Comparison of ENCODE assay signal across 9 mouse cellular contexts in genomic region chr3:9629951-9630350, GRCm38 (mm10). TPM values are rescaled to one million over a fixed set of nuclear protein-coding genes. Genes with fewer than 3 reads are reported as not detected.
A peak's percentile ranks its signal among the peaks of the same experiment; 100 is the strongest.
DNase-seq lines count a peak whose midpoint lies in the region; ATAC-seq lines count a peak whose summit lies in the region.
"Had no signal": no experiment of that assay in that cellular context is flagged by ENCODE, and none has a peak within 500 bp of the region (broad histone marks: within the 10 kb centered on the region; RNA-seq: fewer than 3 reads in every experiment).

No protein-coding gene starts in this region.

- WGBS in liver, embryonic 11.5 days = 31% methylated on average over 17 of the region's 17 CpGs
- WGBS in forebrain, embryonic 11.5 days = 19% methylated on average over 17 of the region's 17 CpGs

- no peak for DNase-seq in liver, embryonic 11.5 days (ENCODE audit: low spot score)
- no peak for DNase-seq in liver
- peak; percentile 70 for DNase-seq in forebrain, embryonic 11.5 days (ENCODE audit: low spot score)
- DNase-seq in heart, postnatal 14 days = peak; percentile 43 to 46
- DNase-seq in kidney, postnatal 36 days = peak; percentile 47 to 66
- DNase-seq in lung, adult 18-20 months = peak; percentile 55 to 62
- DNase-seq in ovary, adult 18-20 months (ENCODE audit: low spot score) = peak; percentile 9
- no peak for DNase-seq in T-cell, adult 2 months (ENCODE audit: low spot score)

- H3K9ac ChIP-seq in liver, embryonic 11.5 days (ENCODE audit: low read depth, low read length) = no peak overlapping the region
- H3K9ac ChIP-seq in forebrain, embryonic 11.5 days (ENCODE audit: low read length) = peak overlapping the region; percentile 54

- no peaks in the 10 kb centered on the region for H3K36me3 ChIP-seq in liver, embryonic 11.5 days (ENCODE audit: control insufficient read depth, insufficient read depth, low read length)
- H3K36me3 ChIP-seq in forebrain, embryonic 11.5 days (ENCODE audit: control insufficient read depth, insufficient read depth, low read length) = no peaks in the 10 kb centered on the region
- H3K36me3 ChIP-seq: G1E had no signal

- no peaks in the 10 kb centered on the region for H3K4me1 ChIP-seq in liver, embryonic 11.5 days (replicated peaks; ENCODE audit: control insufficient read depth, insufficient read depth, low read length)
- H3K4me1 ChIP-seq in forebrain, embryonic 11.5 days (replicated peaks; ENCODE audit: control insufficient read depth, insufficient read depth, low read length) = no peaks in the 10 kb centered on the region

- peaks cover 6% of the 10 kb centered on the region for H3K27me3 ChIP-seq in liver, embryonic 11.5 days (replicated peaks; ENCODE audit: control insufficient read depth, insufficient read depth, low read length)
- no peaks in the 10 kb centered on the region for H3K27me3 ChIP-seq in forebrain, embryonic 11.5 days (ENCODE audit: control insufficient read depth, insufficient read depth, low read length)

- intact Hi-C loops in heart, postnatal 14 days (cut with DNase I) = no loop called here

- H3K9me3 ChIP-seq in liver, embryonic 11.5 days (ENCODE audit: control insufficient read depth, low read length) = no peaks in the 10 kb centered on the region
- H3K9me3 ChIP-seq in forebrain, embryonic 11.5 days (ENCODE audit: control insufficient read depth, low read length) = no peaks in the 10 kb centered on the region
- H3K9me3 ChIP-seq: G1E had no signal

- no peak overlapping the region for H3K27ac ChIP-seq in liver, embryonic 11.5 days (ENCODE audit: low read depth, low read length)
- H3K27ac ChIP-seq in forebrain, embryonic 11.5 days (ENCODE audit: low read depth, low read length) = no peak overlapping the region

- H3K4me2 ChIP-seq in liver, embryonic 11.5 days = peak overlapping the region; percentile 38
- peak overlapping the region; percentile 32 for H3K4me2 ChIP-seq in forebrain, embryonic 11.5 days (ENCODE audit: low read depth, low read length, severe bottlenecking)

- H3K4me3 ChIP-seq in liver, embryonic 11.5 days (ENCODE audit: low read depth, low read length) = no peak overlapping the region
- H3K4me3 ChIP-seq in forebrain, embryonic 11.5 days (ENCODE audit: low read depth, low read length) = no peak overlapping the region

- no peak for ATAC-seq in liver, embryonic 11.5 days (replicated peaks; ENCODE audit: low FRiP score)
- peak; percentile 70 for ATAC-seq in forebrain, embryonic 11.5 days (replicated peaks; ENCODE audit: low FRiP score)

RNA-seq across cellular contexts. Expression of gene Zfp704, which starts 20.1 kb away (rescaled TPM):
- 4.1 and 4.7 TPM in 2 replicates for polyA plus RNA-seq in liver, embryonic 11.5 days (2014; fragmentation: Nextera tagmentation; extraction: Ambion mirVana)
- 7.8 and 8.1 TPM in 2 replicates for polyA plus RNA-seq in forebrain, embryonic 11.5 days (2014; fragmentation: Nextera tagmentation; extraction: Ambion mirVana)
- total RNA-seq in heart, postnatal 14 days (2021) = 10 to 100 TPM; 17.5 to 18.0 TPM

Comparison
In these comparisons a context has a peak if more than half of its experiments do, and no peak if none do; other contexts are left out.
1. DNase-seq: peak in forebrain, embryonic 11.5 days (single experiment), heart, postnatal 14 days (2 of 2), kidney, postnatal 36 days (2 of 2), lung, adult 18-20 months (2 of 2) and ovary, adult 18-20 months (single experiment); none in liver, embryonic 11.5 days (single experiment), liver (single experiment) and T-cell, adult 2 months (single experiment).